Mouse (Mus musculus) cerebellum, adult 9-10 months (tissue): ENCODE data around the gene Bckdhb.
"Not testable (repeated sequence)": the region's sequence is repeated elsewhere in the genome, so short reads cannot be mapped to it uniquely, and the experiment has no call there.

Experiments used
- DNase-seq: peaks from one replicate; pipeline ENCODE4 v3.0.0; 2022

Gene Bckdhb

GRCm38 (mm10) chr9:83964376-83964775, 39.4 kb downstream of the Bckdhb start:
- no peak for DNase-seq

GRCm38 (mm10) chr9:83967439-83968050, 42.6 kb downstream of the Bckdhb start:
- DNase-seq, result no peak

- DNase-seq, result peak; percentile 45
Observed at GRCm38 (mm10) chr9:83969326-83969725, 44.4 kb downstream of the Bckdhb start.

GRCm38 (mm10) chr9:83973467-83973866, 48.5 kb downstream of the Bckdhb start:
- no peak for DNase-seq

- DNase-seq, result no peak
Observed at GRCm38 (mm10) chr9:83975811-83976210, 50.9 kb downstream of the Bckdhb start.

GRCm38 (mm10) chr9:83981234-83981633, 56.3 kb downstream of the Bckdhb start:
- DNase-seq, result no peak

- peak; percentile 23 for DNase-seq
Observed at GRCm38 (mm10) chr9:84008961-84009360, 84.0 kb downstream of the Bckdhb start.

- no peak for DNase-seq
Observed at GRCm38 (mm10) chr9:84011146-84011545, 86.2 kb downstream of the Bckdhb start.

GRCm38 (mm10) chr9:84018141-84018540, 93.2 kb downstream of the Bckdhb start:
- DNase-seq, result not testable (repeated sequence)

- DNase-seq, result peak; percentile 39
Observed at GRCm38 (mm10) chr9:84019627-84020026, 94.7 kb downstream of the Bckdhb start.

GRCm38 (mm10) chr9:84021189-84021588, 96.2 kb downstream of the Bckdhb start:
- no peak for DNase-seq

GRCm38 (mm10) chr9:84028120-84028519, 103.2 kb downstream of the Bckdhb start:
- no peak for DNase-seq

- DNase-seq, result no peak
Observed at GRCm38 (mm10) chr9:84030691-84031290, 105.8 kb downstream of the Bckdhb start.

- no peak for DNase-seq
Observed at GRCm38 (mm10) chr9:84031406-84031805, 106.5 kb downstream of the Bckdhb start.

- no peak for DNase-seq
Observed at GRCm38 (mm10) chr9:84032669-84033341, 107.9 kb downstream of the Bckdhb start.

GRCm38 (mm10) chr9:84036046-84036445, 111.1 kb downstream of the Bckdhb start:
- DNase-seq, result no peak

- no peak for DNase-seq
Observed at GRCm38 (mm10) chr9:84037224-84037623, 112.3 kb downstream of the Bckdhb start.

GRCm38 (mm10) chr9:84038946-84039345, 114.0 kb downstream of the Bckdhb start:
- no peak for DNase-seq

GRCm38 (mm10) chr9:84040376-84040775, 115.4 kb downstream of the Bckdhb start:
- DNase-seq, result no peak

GRCm38 (mm10) chr9:84041631-84042277, 116.8 kb downstream of the Bckdhb start:
- no peak for DNase-seq

- DNase-seq, result no peak
Observed at GRCm38 (mm10) chr9:84042539-84042938, 117.6 kb downstream of the Bckdhb start.

GRCm38 (mm10) chr9:84044136-84044535, 119.2 kb downstream of the Bckdhb start:
- DNase-seq, result no peak

- DNase-seq, result no peak
Observed at GRCm38 (mm10) chr9:84045632-84046031, 120.7 kb downstream of the Bckdhb start.

- no peak for DNase-seq
Observed at GRCm38 (mm10) chr9:84046334-84046733, 121.4 kb downstream of the Bckdhb start.
